Mouse (Mus musculus): ENCODE measurements at regions not wholly inside any gene's neighbourhood (a gene's known extent, or its start where the extent isn't known, plus 50 kb on each side); places are given as distances from the start of the nearest gene placed in this dataset.

- no peak for TF ChIP-seq POLR2A (IDR thresholded peaks at IDR 0.05; ENCODE audit: borderline replicate concordance, extremely low read depth, low read depth, low read length)
- no peak for TF ChIP-seq CTCF (IDR thresholded peaks at IDR 0.05; ENCODE audit: insufficient read depth, low read length)
- no peak overlapping the region for H3K4me3 ChIP-seq (replicated peaks; ENCODE audit: extremely low read depth, low read depth, low read length)
- H3K4me1 ChIP-seq (ENCODE audit: control insufficient read depth, insufficient read depth, low read length): no peaks in the 10 kb centered on the region; the same call in 1 of the 2 replicates
- no peak for DNase-seq
- 38% methylated on average over 4 of the region's 4 CpGs for WGBS
Observed at GRCm38 (mm10) chr3:104298878-104299277, 78.7 kb upstream of the Magi3 start.

DNA sequence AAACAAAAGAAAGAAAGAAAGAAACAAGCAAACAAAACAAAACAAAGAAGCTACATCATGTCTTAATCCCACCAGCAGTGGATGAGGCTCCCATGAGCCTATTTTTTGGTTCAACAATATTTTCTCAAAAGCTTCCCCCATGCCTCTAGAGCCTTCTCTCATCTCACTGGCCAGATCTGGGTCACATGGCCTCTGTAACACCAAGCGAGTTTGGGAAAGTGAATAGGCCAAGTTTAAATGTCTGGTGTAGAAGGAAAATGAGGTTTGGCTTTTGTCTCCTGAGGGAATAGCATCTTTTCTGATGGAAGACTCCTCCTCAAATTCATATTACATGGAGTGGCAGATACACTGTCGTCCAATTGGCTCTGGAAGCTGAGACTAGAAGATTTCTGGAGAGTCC lies 78.2 kb upstream of the Magi3 start:
- DNase-seq: no peak
- H3K4me3 ChIP-seq (replicated peaks; ENCODE audit: extremely low read depth, low read depth, low read length): no peak overlapping the region
- WGBS: 85% methylated on average over 2 of the region's 2 CpGs
- H3K4me1 ChIP-seq (ENCODE audit: control insufficient read depth, insufficient read depth, low read length): no peaks in the 10 kb centered on the region; the same call in 1 of the 2 replicates
- TF ChIP-seq POLR2A (IDR thresholded peaks at IDR 0.05; ENCODE audit: borderline replicate concordance, extremely low read depth, low read depth, low read length) (no peak), CTCF (IDR thresholded peaks at IDR 0.05; ENCODE audit: insufficient read depth, low read length) (no peak)

DNA sequence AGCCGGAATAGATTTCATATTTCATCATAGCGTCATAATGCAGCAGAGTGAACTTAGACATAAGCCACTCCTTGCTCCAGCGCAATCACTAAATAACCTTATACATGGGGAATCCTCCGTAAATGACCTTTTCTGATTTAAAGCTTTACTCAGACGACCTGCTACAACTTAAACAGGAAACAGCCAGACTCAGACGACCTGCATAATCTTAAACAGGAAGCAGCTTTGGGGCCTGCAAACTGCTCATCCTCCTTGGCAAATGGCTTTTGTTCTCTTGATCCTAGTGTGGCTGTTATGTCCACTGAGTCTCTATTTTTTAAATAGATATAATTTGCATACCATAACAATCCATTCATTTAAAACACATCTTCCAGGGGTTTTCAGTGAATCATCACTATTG lies 76.9 kb upstream of the Magi3 start:
- TF ChIP-seq CTCF (IDR thresholded peaks at IDR 0.05; ENCODE audit: insufficient read depth, low read length) (no peak), POLR2A (IDR thresholded peaks at IDR 0.05; ENCODE audit: borderline replicate concordance, extremely low read depth, low read depth, low read length) (no peak)
- Histone ChIP-seq H3K4me1 (ENCODE audit: control insufficient read depth, insufficient read depth, low read length) (no peaks in the 10 kb centered on the region; the same call in 1 of the 2 replicates), H3K4me3 (replicated peaks; ENCODE audit: extremely low read depth, low read depth, low read length) (no peak overlapping the region)
- DNase-seq: no peak
- 49% methylated on average over 6 of the region's 6 CpGs for WGBS

DNA sequence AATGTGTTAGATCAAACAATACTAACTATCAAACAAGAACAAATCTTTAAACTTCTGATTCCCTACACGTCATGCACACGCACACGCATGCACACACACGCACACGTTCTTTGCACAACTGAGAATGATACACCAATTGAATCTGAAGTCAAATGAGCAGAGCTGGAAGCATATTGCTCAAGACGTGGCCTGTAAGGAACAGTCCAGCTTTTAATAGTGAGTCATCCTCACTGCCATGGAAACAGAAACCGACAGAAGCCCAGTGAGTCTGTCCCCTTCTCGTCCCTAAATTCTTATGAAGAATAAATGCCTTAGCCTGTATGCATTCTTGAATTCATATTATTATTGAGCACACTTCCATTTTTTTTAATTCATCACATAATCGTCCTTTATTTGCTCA lies 75.7 kb upstream of the Magi3 start:
- no peak overlapping the region for H3K4me3 ChIP-seq (replicated peaks; ENCODE audit: extremely low read depth, low read depth, low read length)
- DNase-seq: no peak
- H3K4me1 ChIP-seq (ENCODE audit: control insufficient read depth, insufficient read depth, low read length): no peaks in the 10 kb centered on the region; the same call in 1 of the 2 replicates
- WGBS: 64% methylated on average over 9 of the region's 9 CpGs
- TF ChIP-seq POLR2A (IDR thresholded peaks at IDR 0.05; ENCODE audit: borderline replicate concordance, extremely low read depth, low read depth, low read length) (no peak), CTCF (IDR thresholded peaks at IDR 0.05; ENCODE audit: insufficient read depth, low read length) (no peak)

GRCm38 (mm10) chr3:104295015-104295719 lies 75.0 kb upstream of the Magi3 start:
- DNase-seq: no peak
- TF ChIP-seq CTCF (IDR thresholded peaks at IDR 0.05; ENCODE audit: insufficient read depth, low read length) (no peak), POLR2A (IDR thresholded peaks at IDR 0.05; ENCODE audit: borderline replicate concordance, extremely low read depth, low read depth, low read length) (no peak)
- Histone ChIP-seq H3K4me3 (replicated peaks; ENCODE audit: extremely low read depth, low read depth, low read length) (no peak overlapping the region), H3K4me1 (ENCODE audit: control insufficient read depth, insufficient read depth, low read length) (no peaks in the 10 kb centered on the region; the same call in 1 of the 2 replicates)
- WGBS: 52% methylated on average over 8 of the region's 8 CpGs

DNA sequence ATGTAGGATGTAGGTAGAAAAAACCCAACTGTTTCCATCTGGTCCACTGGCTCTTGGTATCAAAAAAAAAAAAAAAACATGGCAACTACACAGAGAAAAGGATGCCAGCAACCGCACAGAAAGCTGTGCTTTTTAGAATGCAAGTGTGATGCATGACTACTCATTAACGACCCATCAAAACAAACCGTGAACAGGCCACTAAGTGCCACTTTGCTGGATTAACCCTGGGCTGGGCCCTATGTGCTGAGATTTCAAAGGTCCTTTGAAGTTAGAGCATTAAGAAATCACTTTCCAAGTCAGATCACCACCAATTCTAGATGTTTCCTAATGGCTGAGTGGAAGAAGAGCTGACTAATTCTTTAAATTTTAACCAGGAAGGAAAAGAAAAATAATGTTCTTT lies 73.7 kb upstream of the Magi3 start:
- TF ChIP-seq CTCF (IDR thresholded peaks at IDR 0.05; ENCODE audit: insufficient read depth, low read length): no peak
- TF ChIP-seq POLR2A (IDR thresholded peaks at IDR 0.05; ENCODE audit: borderline replicate concordance, extremely low read depth, low read depth, low read length): no peak
- H3K4me1 ChIP-seq (ENCODE audit: control insufficient read depth, insufficient read depth, low read length): no peaks in the 10 kb centered on the region; the same call in 1 of the 2 replicates
- DNase-seq: no peak
- WGBS: 75% methylated on average over 3 of the region's 3 CpGs
- no peak overlapping the region for H3K4me3 ChIP-seq (replicated peaks; ENCODE audit: extremely low read depth, low read depth, low read length)

GRCm38 (mm10) chr3:104288970-104289680 lies 69.0 kb upstream of the Magi3 start:
- Histone ChIP-seq H3K4me3 (replicated peaks; ENCODE audit: extremely low read depth, low read depth, low read length) (no peak overlapping the region), H3K4me1 (ENCODE audit: control insufficient read depth, insufficient read depth, low read length) (peaks cover 3% of the 10 kb centered on the region)
- no peak for DNase-seq
- WGBS: 50% methylated on average over 5 of the region's 5 CpGs
- no peak for TF ChIP-seq POLR2A (IDR thresholded peaks at IDR 0.05; ENCODE audit: borderline replicate concordance, extremely low read depth, low read depth, low read length)
- no peak for TF ChIP-seq CTCF (IDR thresholded peaks at IDR 0.05; ENCODE audit: insufficient read depth, low read length)

GRCm38 (mm10) chr3:104287900-104288299 lies 67.7 kb upstream of the Magi3 start:
- Histone ChIP-seq H3K4me3 (replicated peaks; ENCODE audit: extremely low read depth, low read depth, low read length) (no peak overlapping the region), H3K4me1 (ENCODE audit: control insufficient read depth, insufficient read depth, low read length) (peaks cover 3% of the 10 kb centered on the region)
- TF ChIP-seq CTCF (IDR thresholded peaks at IDR 0.05; ENCODE audit: insufficient read depth, low read length) (no peak), POLR2A (IDR thresholded peaks at IDR 0.05; ENCODE audit: borderline replicate concordance, extremely low read depth, low read depth, low read length) (no peak)
- DNase-seq: no peak

DNA sequence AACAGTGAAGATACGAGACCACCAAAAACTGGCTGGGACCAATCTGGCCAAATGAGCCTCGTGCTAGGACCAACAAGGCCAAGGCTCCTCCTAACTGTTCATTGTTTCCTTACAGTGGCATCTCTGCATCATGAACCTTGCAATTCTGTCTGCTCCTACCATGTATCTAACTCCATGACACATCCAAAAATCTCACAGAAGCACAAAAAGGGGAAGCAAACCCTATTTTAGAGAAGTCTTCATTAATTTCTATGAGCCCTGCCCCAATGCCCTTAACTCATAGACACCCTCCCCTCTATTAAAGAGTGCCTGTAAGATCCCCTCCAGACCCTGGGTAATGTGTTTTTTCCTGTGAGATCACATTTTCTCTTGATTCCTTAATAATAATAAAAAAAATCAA lies 64.8 kb upstream of the Magi3 start:
- no peak for DNase-seq
- H3K4me1 ChIP-seq (ENCODE audit: control insufficient read depth, insufficient read depth, low read length): peaks cover 3% of the 10 kb centered on the region
- H3K4me3 ChIP-seq (replicated peaks; ENCODE audit: extremely low read depth, low read depth, low read length): no peak overlapping the region
- TF ChIP-seq CTCF (IDR thresholded peaks at IDR 0.05; ENCODE audit: insufficient read depth, low read length) (no peak), POLR2A (IDR thresholded peaks at IDR 0.05; ENCODE audit: borderline replicate concordance, extremely low read depth, low read depth, low read length) (no peak)
- WGBS: 90% methylated on average over 2 of the region's 2 CpGs

DNA sequence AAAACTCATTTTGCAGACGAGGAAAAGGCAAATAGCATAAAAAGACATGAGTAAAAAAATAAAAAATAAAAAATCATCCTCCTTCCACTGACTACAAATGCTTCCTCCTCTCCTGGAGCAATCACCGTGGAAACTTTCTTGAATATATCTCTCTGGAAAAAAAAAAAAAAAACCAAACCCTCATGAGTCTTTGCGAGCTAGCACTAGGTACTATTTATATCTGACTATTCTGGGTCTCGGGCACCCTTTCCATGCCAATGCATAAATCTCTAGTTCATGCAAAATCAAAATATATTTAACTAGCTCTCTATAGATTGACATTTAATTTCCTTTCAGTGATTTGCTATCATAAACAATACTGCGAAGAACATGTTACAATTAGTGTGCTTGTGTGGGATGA lies 63.7 kb upstream of the Magi3 start:
- peaks cover 5% of the 10 kb centered on the region for H3K4me1 ChIP-seq (ENCODE audit: control insufficient read depth, insufficient read depth, low read length)
- no peak for DNase-seq
- WGBS: 62% methylated on average over 5 of the region's 5 CpGs
- TF ChIP-seq CTCF (IDR thresholded peaks at IDR 0.05; ENCODE audit: insufficient read depth, low read length): no peak
- no peak for TF ChIP-seq POLR2A (IDR thresholded peaks at IDR 0.05; ENCODE audit: borderline replicate concordance, extremely low read depth, low read depth, low read length)
- no peak overlapping the region for H3K4me3 ChIP-seq (replicated peaks; ENCODE audit: extremely low read depth, low read depth, low read length)
